Mouse (Mus musculus) forebrain, embryonic 13.5 days (tissue): ENCODE measurements at regions not wholly inside any gene's neighbourhood (a gene's known extent, or its start where the extent isn't known, plus 50 kb on each side); places are given as distances from the start of the nearest gene placed in this dataset. TPM values are rescaled to one million over a fixed set of nuclear protein-coding genes. Genes with fewer than 3 reads are reported as not detected.

Experiments used
- ATAC-seq: fragments of 200-750 bp; cut with Nextera tagmentation; 2 replicates; pipeline ENCODE4 v1.8.0; 2017
- H3K27ac ChIP-seq: fragments of 300-500 bp; sonication (generic); 2 replicates; pipeline ENCODE4 v1.5.1; 2015; ENCODE audit warnings: inconsistent platforms, mild to moderate bottlenecking, moderate library complexity
- H3K27me3 ChIP-seq: fragments of 300-500 bp; sonication (generic); 2 replicates; pipeline ENCODE4 v1.6.1; 2015; ENCODE audit warnings: mild to moderate bottlenecking, inconsistent platforms
- H3K36me3 ChIP-seq: fragments of 300-500 bp; sonication (generic); 2 replicates; pipeline ENCODE4 v1.6.1; 2015; ENCODE audit warnings: mild to moderate bottlenecking, inconsistent platforms; ENCODE audit not compliant: poor library complexity, severe bottlenecking
- H3K4me1 ChIP-seq: fragments of 300-500 bp; sonication (generic); 2 replicates; pipeline ENCODE4 v1.6.1; 2015; ENCODE audit warnings: inconsistent platforms
- H3K4me2 ChIP-seq: fragments of 300-500 bp; sonication (generic); 2 replicates; pipeline ENCODE4 v1.6.1; 2015; ENCODE audit warnings: inconsistent platforms, mild to moderate bottlenecking, moderate library complexity
- H3K4me3 ChIP-seq: fragments of 300-500 bp; sonication (generic); 2 replicates; pipeline ENCODE4 v1.5.1; 2015; ENCODE audit warnings: mild to moderate bottlenecking, inconsistent platforms
- H3K9ac ChIP-seq: fragments of 300-500 bp; sonication (generic); 2 replicates; pipeline ENCODE4 v1.6.1; 2015; ENCODE audit warnings: mild to moderate bottlenecking, inconsistent platforms
- H3K9me3 ChIP-seq: fragments of 300-500 bp; sonication (generic); replicated peaks from 2 replicates; pipeline ENCODE4 v1.6.1; 2016; ENCODE audit warnings: inconsistent platforms
- WGBS: fragments of 180-500 bp; shearing (Covaris S2); methylation state at CpG from one replicate; pipeline ENCODE4 v1.1.7; 2015; 5-methylcytosine and 5-hydroxymethylcytosine counted together
- microRNA-seq: library from miRNA; unstranded; fragments of <30 nt; microRNA quantifications from one replicate; pipeline ENCODE4, GENCODE M21; 2016

DNA sequence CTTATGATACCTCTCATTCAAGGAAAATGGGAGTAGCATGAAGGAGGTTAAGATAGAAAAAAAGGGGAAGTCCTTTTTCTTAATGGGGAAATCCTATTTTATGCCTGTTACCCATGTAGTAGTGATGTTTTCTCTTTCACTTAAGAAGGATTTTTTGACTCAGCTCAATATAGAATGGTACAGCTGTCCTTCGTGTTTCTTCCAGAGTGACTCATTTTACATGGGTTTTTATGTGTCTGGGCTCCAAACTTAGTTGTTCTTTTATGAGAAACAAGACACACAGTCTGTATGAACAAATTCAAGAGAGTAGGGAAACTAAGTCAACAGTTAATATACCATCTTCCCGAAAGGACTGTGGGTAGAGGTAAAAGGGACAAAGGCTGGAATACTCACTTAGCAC, 367.0 kb upstream of the Kif2b start:
- no peaks in the 10 kb centered on the region for H3K27me3 ChIP-seq
- H3K36me3 ChIP-seq: no peaks in the 10 kb centered on the region
- no peak overlapping the region for H3K9ac ChIP-seq
- H3K4me3 ChIP-seq: no peak overlapping the region
- no peaks in the 10 kb centered on the region for H3K4me1 ChIP-seq
- H3K9me3 ChIP-seq: no peaks in the 10 kb centered on the region
- no peak for ATAC-seq
- WGBS: 90% methylated on average over 2 of the region's 2 CpGs
- H3K27ac ChIP-seq: no peak overlapping the region
- no peak overlapping the region for H3K4me2 ChIP-seq

Small RNAs in the stretch of these regions (microRNA-seq; reads per million reads assigned to microRNA genes)
- gene Gm22702: not detected
